Mouse (Mus musculus) erythroblast, embryonic 14.5 days (primary cell): ENCODE measurements around the gene Sarnp.

Experiments used
- GATA1 ChIP-seq: IDR thresholded peaks from 2 replicates; pipeline ENCODE4 v1.6.1; 2012; ENCODE audit warnings: low read length, inconsistent platforms, mixed read lengths
- TAL1 ChIP-seq: IDR thresholded peaks from 3 replicates; pipeline ENCODE4 v1.6.1; 2012; ENCODE audit warnings: low read length, inconsistent platforms, mixed read lengths

DNA sequence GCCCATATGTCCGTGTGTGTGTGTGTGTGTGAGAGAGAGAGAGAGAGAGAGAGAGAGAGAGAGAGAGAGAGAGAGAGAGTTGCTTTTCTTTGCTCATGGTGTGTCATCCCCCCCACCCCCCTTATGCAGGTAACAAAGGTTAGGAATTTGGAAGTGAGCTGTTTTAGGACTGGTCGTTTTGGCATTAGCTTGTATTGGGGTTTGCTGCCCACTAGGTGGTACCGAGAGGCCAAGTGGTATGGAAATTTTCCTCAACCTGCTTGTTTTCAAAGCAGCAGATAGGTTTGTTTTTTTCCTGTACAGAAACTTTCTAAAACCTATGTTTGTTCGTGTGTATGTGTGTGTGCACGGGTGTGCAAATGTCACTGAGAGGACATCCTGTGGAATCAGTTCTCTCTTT, 43.4 kb upstream of the Sarnp start:
- no peak for TF ChIP-seq GATA1
- TF ChIP-seq TAL1 = no peak
